Mouse (Mus musculus) forebrain, embryonic 13.5 days (tissue): ENCODE measurements around the gene Plxna2. TPM values are rescaled to one million over a fixed set of nuclear protein-coding genes. Genes with fewer than 3 reads are reported as not detected.

Source experiments
- ATAC-seq: fragments of 200-750 bp; cut with Nextera tagmentation; 2 replicates; pipeline ENCODE4 v1.8.0; 2017
- H3K27ac ChIP-seq: fragments of 300-500 bp; sonication (generic); 2 replicates; pipeline ENCODE4 v1.5.1; 2015; ENCODE audit warnings: inconsistent platforms, mild to moderate bottlenecking, moderate library complexity
- H3K27me3 ChIP-seq: fragments of 300-500 bp; sonication (generic); 2 replicates; pipeline ENCODE4 v1.6.1; 2015; ENCODE audit warnings: mild to moderate bottlenecking, inconsistent platforms
- H3K36me3 ChIP-seq: fragments of 300-500 bp; sonication (generic); 2 replicates; pipeline ENCODE4 v1.6.1; 2015; ENCODE audit warnings: mild to moderate bottlenecking, inconsistent platforms; ENCODE audit not compliant: poor library complexity, severe bottlenecking
- H3K4me1 ChIP-seq: fragments of 300-500 bp; sonication (generic); 2 replicates; pipeline ENCODE4 v1.6.1; 2015; ENCODE audit warnings: inconsistent platforms
- H3K4me2 ChIP-seq: fragments of 300-500 bp; sonication (generic); 2 replicates; pipeline ENCODE4 v1.6.1; 2015; ENCODE audit warnings: inconsistent platforms, mild to moderate bottlenecking, moderate library complexity
- H3K4me3 ChIP-seq: fragments of 300-500 bp; sonication (generic); 2 replicates; pipeline ENCODE4 v1.5.1; 2015; ENCODE audit warnings: mild to moderate bottlenecking, inconsistent platforms
- H3K9ac ChIP-seq: fragments of 300-500 bp; sonication (generic); 2 replicates; pipeline ENCODE4 v1.6.1; 2015; ENCODE audit warnings: mild to moderate bottlenecking, inconsistent platforms
- H3K9me3 ChIP-seq: fragments of 300-500 bp; sonication (generic); replicated peaks from 2 replicates; pipeline ENCODE4 v1.6.1; 2016; ENCODE audit warnings: inconsistent platforms
- WGBS: fragments of 180-500 bp; shearing (Covaris S2); methylation state at CpG from one replicate; pipeline ENCODE4 v1.1.7; 2015; 5-methylcytosine and 5-hydroxymethylcytosine counted together
- polyA plus RNA-seq: library from polyadenylated mRNA; unstranded; fragments of >200 nt; fragmentation: Nextera tagmentation; extraction: Ambion mirVana; gene quantifications from 2 replicates; pipeline ENCODE4 v1.2.1, GENCODE M21; 2015

Gene Plxna2
- polyA plus RNA-seq, 1 experiment from 2014 or later: 55.8 TPM

GRCm38 (mm10) chr1:194781556-194781955 lies 163.5 kb downstream of the Plxna2 start:
- Histone ChIP-seq H3K27me3 (no peaks in the 10 kb centered on the region), H3K4me1 (no peaks in the 10 kb centered on the region), H3K36me3 (peaks cover 91% of the 10 kb centered on the region), H3K4me3 (no peak overlapping the region), H3K4me2 (no peak overlapping the region), H3K9ac (no peak overlapping the region), H3K9me3 (no peaks in the 10 kb centered on the region), H3K27ac (no peak overlapping the region)
- ATAC-seq: no peak
- 94% methylated on average over 1 of the region's 1 CpGs for WGBS

GRCm38 (mm10) chr1:194782325-194782724 lies 164.3 kb downstream of the Plxna2 start:
- H3K27me3 ChIP-seq: no peaks in the 10 kb centered on the region
- no peak overlapping the region for H3K4me2 ChIP-seq
- WGBS: 46% methylated on average over 3 of the region's 3 CpGs
- ATAC-seq: no peak
- no peak overlapping the region for H3K27ac ChIP-seq
- H3K36me3 ChIP-seq: peaks cover 91% of the 10 kb centered on the region
- no peak overlapping the region for H3K9ac ChIP-seq
- no peaks in the 10 kb centered on the region for H3K4me1 ChIP-seq
- no peaks in the 10 kb centered on the region for H3K9me3 ChIP-seq
- H3K4me3 ChIP-seq: no peak overlapping the region

- no peaks in the 10 kb centered on the region for H3K9me3 ChIP-seq
- WGBS: 90% methylated on average over 2 of the region's 2 CpGs
- H3K4me2 ChIP-seq: no peak overlapping the region
- peaks cover 92% of the 10 kb centered on the region for H3K36me3 ChIP-seq
- no peaks in the 10 kb centered on the region for H3K4me1 ChIP-seq
- H3K4me3 ChIP-seq: no peak overlapping the region
- no peak overlapping the region for H3K27ac ChIP-seq
- H3K9ac ChIP-seq: no peak overlapping the region
- no peak for ATAC-seq
- H3K27me3 ChIP-seq: no peaks in the 10 kb centered on the region
Measured at GRCm38 (mm10) chr1:194787626-194788025, 169.6 kb downstream of the Plxna2 start.

- no peaks in the 10 kb centered on the region for H3K9me3 ChIP-seq
- H3K27me3 ChIP-seq: no peaks in the 10 kb centered on the region
- ATAC-seq: no peak; the same call in 1 of the 2 replicates
- no peak overlapping the region for H3K4me2 ChIP-seq
- WGBS: 71% methylated on average over 8 of the region's 8 CpGs
- no peak overlapping the region for H3K27ac ChIP-seq
- H3K36me3 ChIP-seq: peaks cover 100% of the 10 kb centered on the region
- H3K4me1 ChIP-seq: 0 out of 2 replicates have a peak, but pooled peaks cover 6% of the 10 kb centered on the region
- H3K4me3 ChIP-seq: no peak overlapping the region
- no peak overlapping the region for H3K9ac ChIP-seq
Measured at GRCm38 (mm10) chr1:194793226-194793924, 175.4 kb downstream of the Plxna2 start.

- Histone ChIP-seq H3K27me3 (no peaks in the 10 kb centered on the region), H3K9ac (no peak overlapping the region), H3K27ac (no peak overlapping the region), H3K36me3 (peaks cover 100% of the 10 kb centered on the region), H3K4me2 (no peak overlapping the region), H3K4me3 (no peak overlapping the region), H3K9me3 (no peaks in the 10 kb centered on the region), H3K4me1 (0 out of 2 replicates have a peak, but pooled peaks cover 8% of the 10 kb centered on the region)
- no peak for ATAC-seq
- 89% methylated on average over 3 of the region's 3 CpGs for WGBS
Measured at GRCm38 (mm10) chr1:194795316-194795715, 177.3 kb downstream of the Plxna2 start.

- Histone ChIP-seq H3K27me3 (no peaks in the 10 kb centered on the region), H3K9me3 (no peaks in the 10 kb centered on the region), H3K9ac (no peak overlapping the region), H3K36me3 (peaks cover 100% of the 10 kb centered on the region), H3K4me1 (0 out of 2 replicates have a peak, but pooled peaks cover 8% of the 10 kb centered on the region), H3K4me3 (no peak overlapping the region), H3K4me2 (no peak overlapping the region), H3K27ac (no peak overlapping the region)
- 97% methylated on average over 1 of the region's 1 CpGs for WGBS
- ATAC-seq: no peak
Measured at GRCm38 (mm10) chr1:194797843-194798242, 179.8 kb downstream of the Plxna2 start.

- no peaks in the 10 kb centered on the region for H3K27me3 ChIP-seq
- H3K4me3 ChIP-seq: no peak overlapping the region
- H3K4me2 ChIP-seq: no peak overlapping the region
- 0 out of 2 replicates have a peak, but pooled peaks cover 8% of the 10 kb centered on the region for H3K4me1 ChIP-seq
- H3K9me3 ChIP-seq: no peaks in the 10 kb centered on the region
- 0 out of 2 replicates have a peak, but pooled peaks have one; percentile 30 for ATAC-seq
- H3K9ac ChIP-seq: no peak overlapping the region
- peaks cover 100% of the 10 kb centered on the region for H3K36me3 ChIP-seq
- no peak overlapping the region for H3K27ac ChIP-seq
Measured at GRCm38 (mm10) chr1:194798511-194798910, 180.5 kb downstream of the Plxna2 start.

- Histone ChIP-seq H3K4me2 (no peak overlapping the region), H3K4me3 (no peak overlapping the region), H3K27me3 (no peaks in the 10 kb centered on the region), H3K36me3 (peaks cover 95% of the 10 kb centered on the region), H3K9me3 (no peaks in the 10 kb centered on the region), H3K4me1 (no peaks in the 10 kb centered on the region), H3K27ac (no peak overlapping the region), H3K9ac (no peak overlapping the region)
- ATAC-seq: no peak
Measured at GRCm38 (mm10) chr1:194808261-194808660, 190.2 kb downstream of the Plxna2 start.

- peaks cover 96% of the 10 kb centered on the region for H3K36me3 ChIP-seq
- H3K4me3 ChIP-seq: no peak overlapping the region
- no peaks in the 10 kb centered on the region for H3K27me3 ChIP-seq
- ATAC-seq: no peak
- no peak overlapping the region for H3K9ac ChIP-seq
- no peaks in the 10 kb centered on the region for H3K9me3 ChIP-seq
- H3K4me1 ChIP-seq: no peaks in the 10 kb centered on the region
- no peak overlapping the region for H3K4me2 ChIP-seq
- H3K27ac ChIP-seq: no peak overlapping the region
Measured at GRCm38 (mm10) chr1:194808681-194809080, 190.7 kb downstream of the Plxna2 start.

GRCm38 (mm10) chr1:194809600-194809999 lies 191.6 kb downstream of the Plxna2 start:
- Histone ChIP-seq H3K4me2 (no peak overlapping the region), H3K27me3 (no peaks in the 10 kb centered on the region), H3K9me3 (no peaks in the 10 kb centered on the region), H3K27ac (no peak overlapping the region), H3K9ac (no peak overlapping the region), H3K36me3 (peaks cover 99% of the 10 kb centered on the region), H3K4me3 (no peak overlapping the region), H3K4me1 (no peaks in the 10 kb centered on the region)
- no peak for ATAC-seq

- WGBS: 88% methylated on average over 5 of the region's 5 CpGs
- Histone ChIP-seq H3K27ac (no peak overlapping the region), H3K4me3 (no peak overlapping the region), H3K9me3 (no peaks in the 10 kb centered on the region), H3K27me3 (no peaks in the 10 kb centered on the region), H3K4me2 (no peak overlapping the region), H3K36me3 (peaks cover 65% of the 10 kb centered on the region), H3K9ac (no peak overlapping the region), H3K4me1 (peaks cover 8% of the 10 kb centered on the region; the same call in 1 of the 2 replicates)
- ATAC-seq: no peak
Measured at GRCm38 (mm10) chr1:194814187-194814586, 196.2 kb downstream of the Plxna2 start.

GRCm38 (mm10) chr1:194815547-194815946 lies 197.5 kb downstream of the Plxna2 start:
- H3K9me3 ChIP-seq: no peaks in the 10 kb centered on the region
- ATAC-seq: no peak
- WGBS: 68% methylated on average over 1 of the region's 1 CpGs
- H3K4me1 ChIP-seq: peaks cover 8% of the 10 kb centered on the region; the same call in 1 of the 2 replicates
- no peak overlapping the region for H3K4me2 ChIP-seq
- H3K9ac ChIP-seq: no peak overlapping the region
- H3K4me3 ChIP-seq: no peak overlapping the region
- H3K27me3 ChIP-seq: no peaks in the 10 kb centered on the region
- no peak overlapping the region for H3K27ac ChIP-seq
- H3K36me3 ChIP-seq: peaks cover 51% of the 10 kb centered on the region

- no peak overlapping the region for H3K4me2 ChIP-seq
Measured at GRCm38 (mm10) chr1:194816913-194817312, 198.9 kb downstream of the Plxna2 start.

More at GRCm38 (mm10) chr1:194816913-194817312, 198.9 kb downstream of the Plxna2 start:
- Histone ChIP-seq H3K4me3 (no peak overlapping the region), H3K27ac (no peak overlapping the region), H3K36me3 (peaks cover 38% of the 10 kb centered on the region), H3K9me3 (no peaks in the 10 kb centered on the region), H3K9ac (no peak overlapping the region), H3K27me3 (no peaks in the 10 kb centered on the region), H3K4me1 (peaks cover 8% of the 10 kb centered on the region; the same call in 1 of the 2 replicates)
- peak; percentile 88 for ATAC-seq
- WGBS: 31% methylated on average over 2 of the region's 2 CpGs
